In the genomic region with DNA sequence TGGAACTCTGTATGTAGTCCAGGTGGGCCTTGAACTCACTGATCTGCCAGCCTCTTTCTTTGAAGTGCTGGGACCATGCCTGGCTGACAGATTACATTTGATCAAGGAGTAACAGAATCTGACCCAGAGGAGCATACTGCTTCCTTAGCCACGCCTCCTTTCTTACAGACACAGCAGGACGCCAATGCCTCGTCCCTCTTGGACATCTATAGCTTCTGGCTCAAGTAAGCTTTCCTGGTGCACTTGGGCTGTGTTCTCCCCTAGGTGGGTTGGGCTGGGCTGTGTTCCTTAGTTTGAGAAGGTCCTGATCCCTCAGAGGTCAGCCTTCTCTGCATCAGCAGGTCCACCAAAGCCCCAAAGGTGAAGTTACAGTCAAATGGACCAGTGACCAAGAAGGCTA, we compare ENCODE assay signal across 20 mouse cellular contexts. TPM values are rescaled to one million over a fixed set of nuclear protein-coding genes. Genes with fewer than 3 reads are reported as not detected.
DNase-seq lines count a peak whose midpoint lies in the region; ATAC-seq lines count a peak whose summit lies in the region.
"Had no signal": no experiment of that assay in that cellular context is flagged by ENCODE, and none has a peak within 500 bp of the region (broad histone marks: within the 10 kb centered on the region; RNA-seq: fewer than 3 reads in every experiment).

No protein-coding gene starts in this region.

- no peaks in the 10 kb centered on the region for H3K27me3 ChIP-seq in forebrain, embryonic 11.5 days (ENCODE audit: control insufficient read depth, insufficient read depth, low read length)
- no peaks in the 10 kb centered on the region for H3K27me3 ChIP-seq in forebrain, embryonic 13.5 days
- no peaks in the 10 kb centered on the region for H3K27me3 ChIP-seq in liver, embryonic 12.5 days (replicated peaks)
- H3K27me3 ChIP-seq: CH12.LX; forebrain, embryonic 12.5 days; heart, embryonic 13.5 days; hindbrain, embryonic 13.5 days had no signal

- peak; percentile 47 for DNase-seq in forebrain, embryonic 11.5 days (ENCODE audit: low spot score)
- DNase-seq in liver (no peak), ZHBTc4 (ENCODE audit: low read depth, low spot score) (peak; percentile 68)
- DNase-seq in thymus, postnatal 25 days: no peak
- DNase-seq in natural killer cell, adult 2 months (ENCODE audit: low spot score in 2 of 2): no peak
- DNase-seq: adrenal gland, adult 2 months; adrenal gland, postnatal 25 days; cerebellum, adult 2 months; cerebellum, postnatal 10 days; forebrain, postnatal 0 days; gastrocnemius, postnatal 14 days had no signal

- ATAC-seq in forebrain, embryonic 11.5 days (replicated peaks; ENCODE audit: low FRiP score): no peak
- ATAC-seq in forebrain, embryonic 13.5 days: no peak
- ATAC-seq in liver, embryonic 12.5 days: no peak
- ATAC-seq: forebrain, postnatal 0 days; hindbrain, postnatal 0 days had no signal

- WGBS in forebrain, embryonic 11.5 days: 62% methylated on average over 3 of the region's 3 CpGs
- WGBS in forebrain, embryonic 13.5 days: 59% methylated on average over 3 of the region's 3 CpGs
- 56% methylated on average over 3 of the region's 3 CpGs for WGBS in liver, embryonic 12.5 days (ENCODE audit: insufficient replicate concordance)

- H3K4me1 ChIP-seq in forebrain, embryonic 11.5 days (replicated peaks; ENCODE audit: control insufficient read depth, insufficient read depth, low read length): peaks cover 7% of the 10 kb centered on the region; the same call in 1 of the 2 replicates
- peaks cover 27% of the 10 kb centered on the region for H3K4me1 ChIP-seq in forebrain, embryonic 13.5 days
- peaks cover 46% of the 10 kb centered on the region for H3K4me1 ChIP-seq in liver, embryonic 12.5 days

- H3K27ac ChIP-seq in forebrain, embryonic 11.5 days (ENCODE audit: low read depth, low read length): no peak overlapping the region
- no peak overlapping the region for H3K27ac ChIP-seq in forebrain, embryonic 13.5 days
- no peak overlapping the region for H3K27ac ChIP-seq in liver, embryonic 12.5 days
- H3K27ac ChIP-seq: forebrain, embryonic 12.5 days; heart, embryonic 13.5 days; hindbrain, embryonic 13.5 days; hindbrain, postnatal 0 days had no signal

- peaks cover 20% of the 10 kb centered on the region for H3K36me3 ChIP-seq in forebrain, embryonic 11.5 days (ENCODE audit: control insufficient read depth, insufficient read depth, low read length)
- H3K36me3 ChIP-seq in forebrain, embryonic 13.5 days (ENCODE audit: poor library complexity, severe bottlenecking): peaks cover 59% of the 10 kb centered on the region
- H3K36me3 ChIP-seq in liver, embryonic 12.5 days: peaks cover 71% of the 10 kb centered on the region

- H3K4me3 ChIP-seq in forebrain, embryonic 11.5 days (ENCODE audit: low read depth, low read length): no peak overlapping the region
- H3K4me3 ChIP-seq in forebrain, embryonic 13.5 days: no peak overlapping the region
- H3K4me3 ChIP-seq in liver, embryonic 12.5 days: no peak overlapping the region
- H3K4me3 ChIP-seq: heart, embryonic 13.5 days; hindbrain, embryonic 13.5 days had no signal

- H3K9ac ChIP-seq in forebrain, embryonic 11.5 days (ENCODE audit: low read length): no peak overlapping the region
- H3K9ac ChIP-seq in forebrain, embryonic 13.5 days: no peak overlapping the region
- H3K9ac ChIP-seq in liver, embryonic 12.5 days: no peak overlapping the region
- H3K9ac ChIP-seq: forebrain, embryonic 12.5 days; forebrain, postnatal 0 days; hindbrain, embryonic 13.5 days had no signal

- H3K4me2 ChIP-seq in forebrain, embryonic 11.5 days (ENCODE audit: low read depth, low read length, severe bottlenecking): no peak overlapping the region
- H3K4me2 ChIP-seq in forebrain, embryonic 13.5 days: no peak overlapping the region
- H3K4me2 ChIP-seq in liver, embryonic 12.5 days: peak overlapping the region; percentile 2; the same call in 1 of the 2 replicates

- no peaks in the 10 kb centered on the region for H3K9me3 ChIP-seq in forebrain, embryonic 11.5 days (ENCODE audit: control insufficient read depth, low read length)
- H3K9me3 ChIP-seq in forebrain, embryonic 13.5 days (replicated peaks): no peaks in the 10 kb centered on the region
- no peaks in the 10 kb centered on the region for H3K9me3 ChIP-seq in liver, embryonic 12.5 days (replicated peaks)
- H3K9me3 ChIP-seq: forebrain, embryonic 12.5 days; heart, embryonic 13.5 days; hindbrain, embryonic 13.5 days had no signal

RNA-seq across cellular contexts. Expression of a gene that starts 2.9 kb away (rescaled TPM):
- 132 and 133 TPM in 2 replicates for polyA plus RNA-seq in forebrain, embryonic 11.5 days (2014; fragmentation: Nextera tagmentation; extraction: Ambion mirVana)
- polyA plus RNA-seq in forebrain, embryonic 13.5 days (2015; fragmentation: Nextera tagmentation; extraction: Ambion mirVana): 87.8 and 94.8 TPM in 2 replicates
- polyA plus RNA-seq in liver, embryonic 12.5 days (2016; fragmentation: Nextera tagmentation; extraction: Ambion mirVana): 136 and 147 TPM in 2 replicates

RNA-seq across cellular contexts. Expression of a gene that starts 33.5 kb away (rescaled TPM):
- 104 and 108 TPM in 2 replicates for polyA plus RNA-seq in forebrain, embryonic 11.5 days (2014; fragmentation: Nextera tagmentation; extraction: Ambion mirVana)
- polyA plus RNA-seq in forebrain, embryonic 13.5 days (2015; fragmentation: Nextera tagmentation; extraction: Ambion mirVana): 118 and 119 TPM in 2 replicates
- 53.2 and 53.4 TPM in 2 replicates for polyA plus RNA-seq in liver, embryonic 12.5 days (2016; fragmentation: Nextera tagmentation; extraction: Ambion mirVana)

RNA-seq across cellular contexts. Expression of a gene that starts 33.8 kb away (rescaled TPM):
- 60.7 and 61.3 TPM in 2 replicates for polyA plus RNA-seq in forebrain, embryonic 11.5 days (2014; fragmentation: Nextera tagmentation; extraction: Ambion mirVana)
- polyA plus RNA-seq in forebrain, embryonic 13.5 days (2015; fragmentation: Nextera tagmentation; extraction: Ambion mirVana): 22.3 and 26.6 TPM in 2 replicates
- polyA plus RNA-seq in liver, embryonic 12.5 days (2016; fragmentation: Nextera tagmentation; extraction: Ambion mirVana): 34.8 and 36.0 TPM in 2 replicates

RNA-seq across cellular contexts. Expression of a gene that starts 53.2 kb away (rescaled TPM):
- polyA plus RNA-seq in forebrain, embryonic 11.5 days (2014; fragmentation: Nextera tagmentation; extraction: Ambion mirVana): 0.13 and 0.23 TPM in 2 replicates
- not detected in 2 replicates for polyA plus RNA-seq in forebrain, embryonic 13.5 days (2015; fragmentation: Nextera tagmentation; extraction: Ambion mirVana)
- not detected in 2 replicates for polyA plus RNA-seq in liver, embryonic 12.5 days (2016; fragmentation: Nextera tagmentation; extraction: Ambion mirVana)
- polyA plus RNA-seq: cerebellum, adult 2 months; forebrain, embryonic 12.5 days; heart, embryonic 13.5 days; heart, postnatal 0 days; hindbrain, embryonic 13.5 days; hindbrain, postnatal 0 days; intestine, embryonic 14.5 days had no signal

Comparison
In these comparisons a context has a peak if more than half of its experiments do, and no peak if none do; other contexts are left out.
1. DNase-seq: peak in forebrain, embryonic 11.5 days (single experiment) and ZHBTc4 (single experiment); none in liver (single experiment), thymus, postnatal 25 days (single experiment) and natural killer cell, adult 2 months (0 of 2).